Mouse (Mus musculus): ENCODE data around the gene Cnpy1. TPM values are rescaled to one million over a fixed set of nuclear protein-coding genes. Genes with fewer than 3 reads are reported as not detected.

Cnpy1 gene
- total and polyA plus RNA-seq, 2 experiments from 2014 or later = 0.44 to 1.6 TPM

- Histone ChIP-seq H3K4me3 (ENCODE audit: low read depth, low read length) (no peak overlapping the region), H3K4me1 (ENCODE audit: insufficient read depth) (no peaks in the 10 kb centered on the region), H3K4me2 (ENCODE audit: low read depth) (no peak overlapping the region), H3K27me3 (ENCODE audit: insufficient read depth, low read length) (peaks cover 80% of the 10 kb centered on the region), H3K27ac (ENCODE audit: low read depth, low read length) (no peak overlapping the region), H3K36me3 (ENCODE audit: insufficient read depth) (no peaks in the 10 kb centered on the region), H3K9me3 (ENCODE audit: low read length) (no peaks in the 10 kb centered on the region), H3K9ac (no peak overlapping the region)
- 58% methylated on average over 4 of the region's 4 CpGs for WGBS
- TF ChIP-seq CTCF (IDR thresholded peaks at IDR 0.05; ENCODE audit: low read depth) = no peak
- DNase-seq (no peak), ATAC-seq (no peak)
These were observed 38.6 kb downstream of the Cnpy1 start for GRCm38 (mm10) chr5:28207043-28207442.

- H3K4me2 ChIP-seq (ENCODE audit: low read depth) = no peak overlapping the region
- DNase-seq = no peak
- peaks cover 79% of the 10 kb centered on the region for H3K27me3 ChIP-seq (ENCODE audit: insufficient read depth, low read length)
- H3K27ac ChIP-seq (ENCODE audit: low read depth, low read length) = no peak overlapping the region
- no peak overlapping the region for H3K9ac ChIP-seq
- no peaks in the 10 kb centered on the region for H3K4me1 ChIP-seq (ENCODE audit: insufficient read depth)
- no peak overlapping the region for H3K4me3 ChIP-seq (ENCODE audit: low read depth, low read length)
- WGBS = 60% methylated on average over 4 of the region's 4 CpGs
- H3K9me3 ChIP-seq (ENCODE audit: low read length) = no peaks in the 10 kb centered on the region
- H3K36me3 ChIP-seq (ENCODE audit: insufficient read depth) = no peaks in the 10 kb centered on the region
- no peak for TF ChIP-seq CTCF (IDR thresholded peaks at IDR 0.05; ENCODE audit: low read depth)
- no peak for ATAC-seq
These were observed 39.2 kb downstream of the Cnpy1 start for GRCm38 (mm10) chr5:28206448-28206847.

GRCm38 (mm10) chr5:28204678-28205077, 40.9 kb downstream of the Cnpy1 start:
- Histone ChIP-seq H3K36me3 (ENCODE audit: insufficient read depth) (no peaks in the 10 kb centered on the region), H3K9ac (no peak overlapping the region), H3K4me3 (ENCODE audit: low read depth, low read length) (no peak overlapping the region), H3K9me3 (ENCODE audit: low read length) (no peaks in the 10 kb centered on the region), H3K4me1 (ENCODE audit: insufficient read depth) (no peaks in the 10 kb centered on the region), H3K27me3 (ENCODE audit: insufficient read depth, low read length) (peaks cover 72% of the 10 kb centered on the region), H3K27ac (ENCODE audit: low read depth, low read length) (no peak overlapping the region), H3K4me2 (ENCODE audit: low read depth) (no peak overlapping the region)
- DNase-seq (no peak), ATAC-seq (no peak)
- TF ChIP-seq CTCF (IDR thresholded peaks at IDR 0.05; ENCODE audit: low read depth) = no peak
- WGBS = 87% methylated on average over 2 of the region's 2 CpGs

- no peak overlapping the region for H3K4me2 ChIP-seq (ENCODE audit: low read depth)
- H3K36me3 ChIP-seq (ENCODE audit: insufficient read depth) = no peaks in the 10 kb centered on the region
- H3K9me3 ChIP-seq (ENCODE audit: low read length) = no peaks in the 10 kb centered on the region
- H3K27ac ChIP-seq (ENCODE audit: low read depth, low read length) = no peak overlapping the region
- ATAC-seq = no peak
- peaks cover 58% of the 10 kb centered on the region for H3K27me3 ChIP-seq (ENCODE audit: insufficient read depth, low read length)
- no peak overlapping the region for H3K9ac ChIP-seq
- no peak for DNase-seq
- WGBS = 77% methylated on average over 6 of the region's 6 CpGs
- no peak overlapping the region for H3K4me3 ChIP-seq (ENCODE audit: low read depth, low read length)
- TF ChIP-seq CTCF (IDR thresholded peaks at IDR 0.05; ENCODE audit: low read depth) = no peak
- no peaks in the 10 kb centered on the region for H3K4me1 ChIP-seq (ENCODE audit: insufficient read depth)
These were observed 42.5 kb downstream of the Cnpy1 start for GRCm38 (mm10) chr5:28203086-28203485.

GRCm38 (mm10) chr5:28199089-28199873, 46.3 kb downstream of the Cnpy1 start:
- Histone ChIP-seq H3K36me3 (ENCODE audit: insufficient read depth) (no peaks in the 10 kb centered on the region), H3K9me3 (ENCODE audit: low read length) (no peaks in the 10 kb centered on the region), H3K4me2 (ENCODE audit: low read depth) (no peak overlapping the region), H3K9ac (no peak overlapping the region), H3K4me1 (ENCODE audit: insufficient read depth) (no peaks in the 10 kb centered on the region), H3K4me3 (ENCODE audit: low read depth, low read length) (no peak overlapping the region), H3K27me3 (ENCODE audit: insufficient read depth, low read length) (peaks cover 27% of the 10 kb centered on the region; the same call in 1 of the 2 replicates), H3K27ac (ENCODE audit: low read depth, low read length) (no peak overlapping the region)
- no peak for ATAC-seq
- no peak for TF ChIP-seq CTCF (IDR thresholded peaks at IDR 0.05; ENCODE audit: low read depth)
- 44% methylated on average over 7 of the region's 7 CpGs for WGBS
- no peak for DNase-seq

- no peak for ATAC-seq
- Histone ChIP-seq H3K4me1 (ENCODE audit: insufficient read depth) (no peaks in the 10 kb centered on the region), H3K4me2 (ENCODE audit: low read depth) (no peak overlapping the region), H3K9me3 (ENCODE audit: low read length) (no peaks in the 10 kb centered on the region), H3K27ac (ENCODE audit: low read depth, low read length) (no peak overlapping the region), H3K27me3 (ENCODE audit: insufficient read depth, low read length) (no peaks in the 10 kb centered on the region; the same call in 1 of the 2 replicates), H3K4me3 (ENCODE audit: low read depth, low read length) (no peak overlapping the region), H3K36me3 (ENCODE audit: insufficient read depth) (no peaks in the 10 kb centered on the region), H3K9ac (no peak overlapping the region)
- no peak for DNase-seq
- TF ChIP-seq CTCF (IDR thresholded peaks at IDR 0.05; ENCODE audit: low read depth) = no peak
- WGBS = 73% methylated on average over 2 of the region's 2 CpGs
These were observed 50.1 kb downstream of the Cnpy1 start for GRCm38 (mm10) chr5:28195473-28195872.

GRCm38 (mm10) chr5:28192099-28192454, 53.5 kb downstream of the Cnpy1 start:
- Histone ChIP-seq H3K36me3 (ENCODE audit: insufficient read depth) (no peaks in the 10 kb centered on the region), H3K4me2 (ENCODE audit: low read depth) (no peak overlapping the region), H3K9me3 (ENCODE audit: low read length) (no peaks in the 10 kb centered on the region), H3K4me3 (ENCODE audit: low read depth, low read length) (no peak overlapping the region), H3K27ac (ENCODE audit: low read depth, low read length) (no peak overlapping the region), H3K9ac (no peak overlapping the region), H3K4me1 (ENCODE audit: insufficient read depth) (no peaks in the 10 kb centered on the region), H3K27me3 (ENCODE audit: insufficient read depth, low read length) (no peaks in the 10 kb centered on the region; the same call in 1 of the 2 replicates)
- no peak for TF ChIP-seq CTCF (IDR thresholded peaks at IDR 0.05; ENCODE audit: low read depth)
- no peak for DNase-seq
- ATAC-seq = no peak
- WGBS = 24% methylated on average over 4 of the region's 4 CpGs

Measured in forebrain, postnatal 0 days (tissue).